Mouse (Mus musculus) spleen, adult 2 months (tissue): ENCODE data around the gene Maml1. TPM values are rescaled to one million over a fixed set of nuclear protein-coding genes. Genes with fewer than 3 reads are reported as not detected.

Source experiments
- DNase-seq, 2 experiments: peaks; one replicate each; pipeline versions ENCODE4 v3.0.0 to v3.0.0-alpha.2; 2012 to 2021; ENCODE audit warnings: low spot score in 2 of 2, low read depth in 1 of 2
- H3K27ac ChIP-seq: fragments of 200-500 bp; 2 replicates; pipeline ENCODE4 v1.5.1; 2012; ENCODE audit warnings: low read length, inconsistent platforms; ENCODE audit not compliant: insufficient read depth
- H3K27me3 ChIP-seq: fragments of 200-500 bp; 2 replicates; pipeline ENCODE4 v1.6.1; 2012; ENCODE audit warnings: mild to moderate bottlenecking, moderate library complexity, low read length, inconsistent platforms; ENCODE audit not compliant: control insufficient read depth, insufficient read depth
- H3K36me3 ChIP-seq: fragments of 200-500 bp; 2 replicates; pipeline ENCODE4 v1.6.1; 2012; ENCODE audit warnings: mild to moderate bottlenecking, low read length, inconsistent platforms; ENCODE audit not compliant: control insufficient read depth, insufficient read depth
- H3K4me1 ChIP-seq: fragments of 200-500 bp; 2 replicates; pipeline ENCODE4 v1.6.1; 2011; ENCODE audit warnings: inconsistent platforms; ENCODE audit not compliant: control insufficient read depth, insufficient read depth, insufficient read length
- H3K4me3 ChIP-seq: fragments of 200-500 bp; 2 replicates; pipeline ENCODE4 v1.5.1; 2011; ENCODE audit warnings: mild to moderate bottlenecking, inconsistent platforms; ENCODE audit not compliant: insufficient read depth, insufficient read length; ENCODE audit errors: extremely low read depth
- CTCF ChIP-seq: fragments of 200-500 bp; IDR thresholded peaks from 2 replicates; pipeline ENCODE4 v1.5.1; 2011; ENCODE audit warnings: mild to moderate bottlenecking, inconsistent platforms; ENCODE audit not compliant: insufficient read depth, insufficient read length, insufficient replicate concordance; ENCODE audit errors: extremely low read depth
- POLR2A ChIP-seq: fragments of 200-500 bp; IDR thresholded peaks from 2 replicates; pipeline ENCODE4 v1.6.1; 2011; ENCODE audit warnings: low read depth, low read length, inconsistent platforms
- WGBS: fragments of 180-500 bp; shearing (Covaris S2); methylation state at CpG from one replicate; pipeline ENCODE4 v1.1.7; 2018; 5-methylcytosine and 5-hydroxymethylcytosine counted together
- polyA plus RNA-seq: library from polyadenylated mRNA; depleted of rRNA; stranded (reverse); fragments of >200 nt; gene quantifications from 2 replicates; pipeline ENCODE4 v1.2.3, GENCODE M21; 2012

The Maml1 gene
- polyA plus RNA-seq, 1 experiment = 15.0 TPM

- Histone ChIP-seq H3K4me1 (peaks cover 14% of the 10 kb centered on the region), H3K27me3 (no peaks in the 10 kb centered on the region), H3K27ac (no peak overlapping the region), H3K4me3 (no peak overlapping the region), H3K36me3 (no peaks in the 10 kb centered on the region; the same call in 1 of the 2 replicates)
- no peak for DNase-seq
- WGBS = 91% methylated on average over 5 of the region's 5 CpGs
- TF ChIP-seq CTCF (no peak), POLR2A (no peak)
Measured at GRCm38 (mm10) chr11:50285263-50285662, 6.8 kb downstream of the Maml1 start.

- H3K4me3 ChIP-seq = no peak overlapping the region
- no peak for DNase-seq
Measured at GRCm38 (mm10) chr11:50280053-50280452, 12.1 kb downstream of the Maml1 start.

GRCm38 (mm10) chr11:50279005-50279404 is 13.1 kb downstream of the Maml1 start:
- peaks cover 19% of the 10 kb centered on the region for H3K4me1 ChIP-seq
- H3K27ac ChIP-seq = no peak overlapping the region
- H3K27me3 ChIP-seq = no peaks in the 10 kb centered on the region
- TF ChIP-seq CTCF (no peak), POLR2A (no peak)
- H3K36me3 ChIP-seq = no peaks in the 10 kb centered on the region; the same call in 1 of the 2 replicates
- WGBS = 87% methylated on average over 4 of the region's 4 CpGs
- no peak for DNase-seq
- no peak overlapping the region for H3K4me3 ChIP-seq

More at GRCm38 (mm10) chr11:50280053-50280452, 12.1 kb downstream of the Maml1 start:
- 40% methylated on average over 1 of the region's 1 CpGs for WGBS
- peaks cover 17% of the 10 kb centered on the region for H3K4me1 ChIP-seq
- TF ChIP-seq POLR2A (no peak), CTCF (no peak)
- no peaks in the 10 kb centered on the region; the same call in 1 of the 2 replicates for H3K36me3 ChIP-seq
- H3K27me3 ChIP-seq = no peaks in the 10 kb centered on the region
- H3K27ac ChIP-seq = no peak overlapping the region

GRCm38 (mm10) chr11:50277706-50278105 is 14.4 kb downstream of the Maml1 start:
- no peak for DNase-seq
- TF ChIP-seq POLR2A = no peak
- no peak for TF ChIP-seq CTCF
- Histone ChIP-seq H3K27ac (no peak overlapping the region), H3K4me3 (no peak overlapping the region), H3K27me3 (no peaks in the 10 kb centered on the region), H3K4me1 (peaks cover 19% of the 10 kb centered on the region), H3K36me3 (no peaks in the 10 kb centered on the region; the same call in 1 of the 2 replicates)
- WGBS = 97% methylated on average over 6 of the region's 6 CpGs

GRCm38 (mm10) chr11:50277025-50277424 is 15.1 kb downstream of the Maml1 start:
- no peaks in the 10 kb centered on the region; the same call in 1 of the 2 replicates for H3K36me3 ChIP-seq
- no peak for TF ChIP-seq POLR2A
- no peak for TF ChIP-seq CTCF
- no peak for DNase-seq
- no peaks in the 10 kb centered on the region for H3K27me3 ChIP-seq
- no peak overlapping the region for H3K4me3 ChIP-seq
- peaks cover 19% of the 10 kb centered on the region for H3K4me1 ChIP-seq
- no peak overlapping the region for H3K27ac ChIP-seq

GRCm38 (mm10) chr11:50275568-50276151 is 16.5 kb downstream of the Maml1 start:
- WGBS = 25% methylated on average over 5 of the region's 5 CpGs
- peaks cover 19% of the 10 kb centered on the region for H3K4me1 ChIP-seq
- no peak overlapping the region for H3K4me3 ChIP-seq
- no peaks in the 10 kb centered on the region for H3K27me3 ChIP-seq
- H3K27ac ChIP-seq = no peak overlapping the region
- no peaks in the 10 kb centered on the region; the same call in 1 of the 2 replicates for H3K36me3 ChIP-seq
- TF ChIP-seq POLR2A (no peak), CTCF (no peak)
- DNase-seq = no peak

GRCm38 (mm10) chr11:50275077-50275476 is 17.0 kb downstream of the Maml1 start:
- H3K27me3 ChIP-seq = no peaks in the 10 kb centered on the region
- no peak for DNase-seq
- 22% methylated on average over 2 of the region's 2 CpGs for WGBS
- H3K4me1 ChIP-seq = peaks cover 15% of the 10 kb centered on the region
- H3K4me3 ChIP-seq = no peak overlapping the region
- H3K36me3 ChIP-seq = no peaks in the 10 kb centered on the region; the same call in 1 of the 2 replicates
- TF ChIP-seq POLR2A = no peak
- no peak for TF ChIP-seq CTCF
- H3K27ac ChIP-seq = no peak overlapping the region
